Mouse (Mus musculus) liver, postnatal 0 days (tissue): ENCODE results near the gene Tmem11. TPM values are rescaled to one million over a fixed set of nuclear protein-coding genes. Genes with fewer than 3 reads are reported as not detected.
"Not testable (repeated sequence)": the region's sequence is repeated elsewhere in the genome, so short reads cannot be mapped to it uniquely, and the experiment has no call there.

Experiments used
- ATAC-seq: fragments of 200-750 bp; cut with Nextera tagmentation; 2 replicates; pipeline ENCODE4 v1.8.0; 2017; ENCODE audit warnings: mild to moderate bottlenecking, moderate library complexity
- DNase-seq: peaks from one replicate; pipeline ENCODE4 v3.0.0-alpha.2; 2016
- H3K27ac ChIP-seq: fragments of 300-500 bp; sonication (generic); 2 replicates; pipeline ENCODE4 v1.5.1; 2014; ENCODE audit warnings: antibody characterized with exemption, moderate library complexity, mild to moderate bottlenecking, low read depth
- H3K27me3 ChIP-seq: fragments of 300-500 bp; sonication (generic); 2 replicates; pipeline ENCODE4 v1.6.1; 2014; ENCODE audit warnings: low read length, control low read depth, mixed read lengths; ENCODE audit not compliant: insufficient read depth
- H3K36me3 ChIP-seq: fragments of 300-500 bp; sonication (generic); replicated peaks from 2 replicates; pipeline ENCODE4 v1.6.1; 2014; ENCODE audit warnings: mild to moderate bottlenecking, control low read depth, low read length, moderate library complexity, mixed read lengths; ENCODE audit not compliant: insufficient read depth
- H3K4me1 ChIP-seq: fragments of 300-500 bp; sonication (generic); 2 replicates; pipeline ENCODE4 v1.6.1; 2014; ENCODE audit warnings: antibody characterized with exemption, mild to moderate bottlenecking, control low read depth; ENCODE audit not compliant: insufficient read depth
- H3K4me2 ChIP-seq: fragments of 300-500 bp; sonication (generic); 2 replicates; pipeline ENCODE4 v1.6.1; 2014; ENCODE audit warnings: low read depth, mild to moderate bottlenecking, low read length, moderate library complexity, mixed read lengths
- H3K4me3 ChIP-seq: fragments of 300-500 bp; sonication (generic); 2 replicates; pipeline ENCODE4 v1.5.1; 2014; ENCODE audit warnings: low read depth, low read length
- H3K9ac ChIP-seq: fragments of 300-500 bp; sonication (generic); replicated peaks from 2 replicates; pipeline ENCODE4 v1.6.1; 2014; ENCODE audit warnings: mild to moderate bottlenecking, moderate library complexity
- H3K9me3 ChIP-seq: fragments of 300-500 bp; sonication (generic); 2 replicates; pipeline ENCODE4 v1.6.1; 2016; ENCODE audit warnings: mild to moderate bottlenecking, control low read depth, low read length, mixed read lengths
- CTCF ChIP-seq: sonication (generic); IDR thresholded peaks from 2 replicates; pipeline ENCODE4 v1.5.1; 2016; ENCODE audit warnings: antibody characterized with exemption, low read depth
- EP300 ChIP-seq: IDR thresholded peaks from 2 replicates; pipeline ENCODE4 v1.6.1; 2016; ENCODE audit warnings: antibody characterized with exemption, low read depth, mild to moderate bottlenecking
- WGBS: fragments of 180-500 bp; shearing (Covaris S2); extraction: QIAGEN DNeasy Blood & Tissue Kit; methylation state at CpG from one replicate; pipeline ENCODE4 v1.1.7; 2014; ENCODE audit not compliant: insufficient replicate concordance; 5-methylcytosine and 5-hydroxymethylcytosine counted together
- polyA plus RNA-seq: library from polyadenylated mRNA; unstranded; fragments of >200 nt; fragmentation: Nextera tagmentation; extraction: Ambion mirVana; gene quantifications from 2 replicates; pipeline ENCODE4 v1.2.1, GENCODE M21; 2015

Gene Tmem11
- polyA plus RNA-seq, 1 experiment from 2014 or later, result 26.7 TPM

DNA sequence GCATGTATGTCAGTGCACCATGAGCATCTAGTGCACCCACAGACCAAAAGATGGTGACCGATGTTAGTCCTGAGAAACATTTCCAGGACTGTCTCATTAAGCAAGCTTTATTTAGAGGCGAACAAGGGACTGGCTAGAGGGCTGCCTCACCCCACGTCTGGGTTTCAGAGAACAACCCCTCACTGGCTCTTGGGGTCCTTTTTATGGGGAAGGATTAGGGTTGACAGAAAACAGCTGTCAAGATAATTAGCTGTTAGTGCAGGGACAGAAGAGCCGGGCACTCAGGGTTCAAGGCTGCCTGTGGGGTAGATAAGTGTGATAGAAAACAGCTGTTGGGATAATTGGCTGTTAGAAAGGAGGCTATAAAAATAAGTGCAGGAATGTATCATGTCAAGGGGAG lies 16.8 kb upstream of the Tmem11 start:
- Histone ChIP-seq H3K4me2 (no peak overlapping the region), H3K27me3 (0 out of 2 replicates have a peak, but pooled peaks cover 4% of the 10 kb centered on the region), H3K9ac (no peak overlapping the region), H3K4me3 (no peak overlapping the region), H3K27ac (no peak overlapping the region), H3K36me3 (no peaks in the 10 kb centered on the region), H3K4me1 (no peaks in the 10 kb centered on the region), H3K9me3 (no peaks in the 10 kb centered on the region)
- no peak for ATAC-seq
- TF ChIP-seq EP300, result no peak
- TF ChIP-seq CTCF, result no peak
- no peak for DNase-seq
- WGBS, result 51% methylated on average over 4 of the region's 4 CpGs

DNA sequence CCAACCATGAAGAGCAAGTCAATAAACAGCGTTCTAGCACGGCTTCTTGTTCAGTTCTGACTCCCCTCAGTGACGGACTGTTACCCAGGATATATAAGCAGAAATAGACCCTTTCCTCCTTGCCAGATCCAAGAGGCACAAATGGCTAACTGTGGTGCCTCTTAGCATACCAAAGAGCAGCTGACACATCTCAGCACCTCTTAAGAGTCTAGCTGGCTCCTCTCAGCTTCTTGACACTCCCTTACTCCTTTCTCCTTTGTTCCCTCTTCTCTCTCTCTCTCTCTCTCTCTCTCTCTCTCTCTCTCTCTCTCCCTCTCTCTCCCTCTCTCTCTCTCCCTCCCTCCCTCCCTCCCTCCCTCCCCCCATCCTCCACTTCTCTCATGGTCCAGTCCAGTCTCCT lies 11.7 kb upstream of the Tmem11 start:
- ATAC-seq, result no peak
- Histone ChIP-seq H3K27ac (no peak overlapping the region), H3K36me3 (no peaks in the 10 kb centered on the region), H3K9ac (no peak overlapping the region), H3K9me3 (no peaks in the 10 kb centered on the region), H3K4me2 (no peak overlapping the region), H3K4me1 (no peaks in the 10 kb centered on the region), H3K4me3 (no peak overlapping the region), H3K27me3 (no peaks in the 10 kb centered on the region)
- 64% methylated on average over 3 of the region's 3 CpGs for WGBS
- no peak for DNase-seq
- no peak for TF ChIP-seq EP300
- TF ChIP-seq CTCF, result no peak

- DNase-seq, result no peak
- no peaks in the 10 kb centered on the region for H3K4me1 ChIP-seq
- H3K4me3 ChIP-seq, result no peak overlapping the region
- 57% methylated on average over 6 of the region's 6 CpGs for WGBS
- H3K36me3 ChIP-seq, result no peaks in the 10 kb centered on the region
- no peak for ATAC-seq
- H3K4me2 ChIP-seq, result no peak overlapping the region
- H3K27ac ChIP-seq, result no peak overlapping the region
- no peaks in the 10 kb centered on the region for H3K9me3 ChIP-seq
- H3K27me3 ChIP-seq, result no peaks in the 10 kb centered on the region
- H3K9ac ChIP-seq, result no peak overlapping the region
- TF ChIP-seq CTCF, result no peak
- TF ChIP-seq EP300, result no peak
Observed at GRCm38 (mm10) chr11:60890286-60890685, 11.2 kb upstream of the Tmem11 start.

DNA sequence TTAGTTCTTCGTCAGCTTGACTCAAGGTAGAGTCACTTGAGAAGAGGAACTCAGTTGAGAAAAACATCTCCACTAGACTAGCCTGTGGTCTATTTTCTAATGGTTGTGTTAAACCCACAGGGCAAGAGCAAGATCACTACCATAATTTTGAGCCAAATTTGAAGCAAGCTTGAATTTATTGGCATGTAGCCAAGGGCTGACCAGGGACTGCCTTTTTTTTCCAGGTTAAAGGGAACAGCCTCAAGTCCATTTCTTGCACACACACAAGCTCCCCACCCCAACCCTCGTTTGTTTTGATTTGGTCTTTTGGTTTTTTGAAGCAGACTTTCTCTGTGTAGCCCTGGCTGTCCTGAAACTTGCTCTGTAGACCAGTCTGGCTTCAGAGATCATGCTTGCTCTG lies 10.8 kb upstream of the Tmem11 start:
- no peak overlapping the region for H3K4me2 ChIP-seq
- H3K4me3 ChIP-seq, result no peak overlapping the region
- DNase-seq (no peak), ATAC-seq (no peak)
- H3K27me3 ChIP-seq, result no peaks in the 10 kb centered on the region
- H3K9ac ChIP-seq, result no peak overlapping the region
- no peak overlapping the region for H3K27ac ChIP-seq
- H3K4me1 ChIP-seq, result no peaks in the 10 kb centered on the region
- TF ChIP-seq CTCF, result no peak
- no peaks in the 10 kb centered on the region for H3K36me3 ChIP-seq
- 48% methylated on average over 2 of the region's 2 CpGs for WGBS
- no peaks in the 10 kb centered on the region for H3K9me3 ChIP-seq

GRCm38 (mm10) chr11:60886986-60887385 lies 7.9 kb upstream of the Tmem11 start:
- ATAC-seq, H3K27ac ChIP-seq, H3K4me2 ChIP-seq, H3K9me3 ChIP-seq, DNase-seq, H3K27me3 ChIP-seq, H3K4me3 ChIP-seq, H3K4me1 ChIP-seq, H3K36me3 ChIP-seq, H3K9ac ChIP-seq: not testable (repeated sequence)
- WGBS, result 89% methylated on average over 2 of the region's 3 CpGs

DNA sequence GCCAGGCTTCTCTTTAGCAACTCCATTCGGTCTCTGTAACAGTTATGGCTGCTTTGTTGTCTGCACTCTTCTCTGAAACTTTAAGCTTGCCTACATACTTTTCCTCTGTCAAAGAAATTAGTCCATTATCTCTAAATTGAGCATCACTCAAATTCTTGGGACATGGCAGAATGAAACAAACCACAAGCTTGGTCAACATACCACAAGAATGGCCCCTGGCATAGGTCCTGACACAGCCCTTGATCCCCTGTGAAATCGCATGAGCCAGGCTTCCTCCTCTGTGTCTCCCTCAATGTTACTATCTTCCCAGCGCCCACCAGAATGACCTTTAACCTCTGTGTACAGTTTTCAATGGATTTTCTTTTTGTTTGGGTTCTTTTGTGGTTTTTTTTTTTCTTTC lies 3.3 kb upstream of the Tmem11 start:
- Histone ChIP-seq H3K4me2 (no peak overlapping the region), H3K9me3 (no peaks in the 10 kb centered on the region), H3K9ac (no peak overlapping the region), H3K27me3 (no peaks in the 10 kb centered on the region), H3K36me3 (no peaks in the 10 kb centered on the region), H3K4me1 (peaks cover 3% of the 10 kb centered on the region), H3K4me3 (no peak overlapping the region), H3K27ac (no peak overlapping the region)
- ATAC-seq (no peak), DNase-seq (no peak)
- 47% methylated on average over 3 of the region's 3 CpGs for WGBS
- TF ChIP-seq CTCF (no peak), EP300 (no peak)

- 92% methylated on average over 4 of the region's 4 CpGs for WGBS
Observed at GRCm38 (mm10) chr11:60880559-60880958, 1.5 kb upstream of the Tmem11 start.

More at GRCm38 (mm10) chr11:60880559-60880958, 1.5 kb upstream of the Tmem11 start:
- Histone ChIP-seq H3K9ac (no peak overlapping the region), H3K9me3 (no peaks in the 10 kb centered on the region), H3K4me2 (no peak overlapping the region), H3K27ac (no peak overlapping the region), H3K27me3 (no peaks in the 10 kb centered on the region), H3K4me1 (peaks cover 18% of the 10 kb centered on the region), H3K36me3 (no peaks in the 10 kb centered on the region), H3K4me3 (no peak overlapping the region)
- TF ChIP-seq CTCF (no peak), EP300 (no peak)
- no peak for ATAC-seq
- no peak for DNase-seq
